Mouse (Mus musculus) right cerebral cortex, postnatal 25 days (tissue): Measurements from ENCODE around the gene Dtx3.

Experiments
- DNase-seq: peaks from one replicate; pipeline ENCODE4 v3.0.0; 2022

Gene Dtx3

GRCm38 (mm10) chr10:127195328-127196129, at the start of gene Dtx3:
Gene Dtx3, minus strand, starts transcription at chr10:127195728.
- no peak for DNase-seq

- DNase-seq = no peak
Observed at GRCm38 (mm10) chr10:127238241-127238824, 42.8 kb upstream of the Dtx3 start.

DNA sequence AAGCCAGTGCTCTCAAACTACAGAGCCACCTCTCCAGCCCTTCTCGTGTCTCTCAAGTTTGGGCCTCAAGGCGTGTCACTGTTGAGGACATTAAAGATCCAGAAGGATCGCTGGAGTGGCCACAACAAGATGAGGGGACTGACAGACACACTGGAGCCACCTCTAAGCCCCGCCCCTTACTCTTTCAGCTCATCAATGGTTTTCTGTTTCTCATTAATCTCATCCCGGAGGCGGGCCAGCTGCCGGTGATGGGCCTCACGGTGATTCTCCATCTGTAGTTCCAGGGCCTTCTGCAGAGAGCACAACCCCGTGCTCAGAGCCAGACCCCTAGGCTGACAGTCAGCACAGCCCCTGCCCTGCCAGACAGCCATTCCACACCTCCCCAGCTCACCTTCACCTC, 41.0 kb upstream of the Dtx3 start:
- no peak for DNase-seq

DNA sequence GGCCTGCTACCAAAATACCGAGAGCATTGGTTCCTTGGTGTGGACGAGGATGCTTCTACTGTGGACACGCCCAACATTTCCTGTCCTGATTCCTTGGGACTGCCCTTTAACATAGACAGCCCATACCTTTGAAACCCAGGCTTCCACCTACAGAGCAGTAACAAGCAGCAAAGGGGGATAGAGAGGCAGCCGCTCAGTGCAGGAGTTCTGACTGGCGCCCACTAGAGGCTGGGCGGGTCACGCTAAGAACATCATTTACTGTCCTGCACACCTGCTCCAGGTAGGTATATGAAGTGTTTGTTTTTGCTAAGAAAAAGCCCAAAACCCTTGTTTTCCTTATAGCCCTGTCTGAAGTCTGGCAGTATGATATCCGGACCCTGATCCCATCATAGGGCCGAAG, 37.6 kb upstream of the Dtx3 start:
- no peak for DNase-seq

DNA sequence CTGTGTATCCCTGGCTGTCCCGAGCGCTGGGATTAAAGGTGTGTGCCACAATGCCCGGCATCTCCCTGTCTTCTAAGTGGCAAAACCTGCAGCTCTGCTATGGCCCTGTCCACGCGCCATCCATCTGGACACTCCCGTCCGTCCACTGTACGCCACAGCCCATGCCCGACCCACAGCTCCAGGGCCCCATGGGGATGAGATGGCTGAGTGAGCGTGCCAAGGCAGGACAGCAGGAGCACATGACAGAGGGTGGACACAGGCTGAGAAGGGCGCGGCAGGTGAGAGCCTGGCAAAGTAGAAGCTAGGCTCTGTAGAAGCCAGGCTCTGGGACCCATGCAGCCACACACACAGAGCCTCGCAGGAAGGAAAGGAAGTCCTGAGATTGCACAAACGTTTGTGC, 36.2 kb upstream of the Dtx3 start:
- no peak for DNase-seq

DNA sequence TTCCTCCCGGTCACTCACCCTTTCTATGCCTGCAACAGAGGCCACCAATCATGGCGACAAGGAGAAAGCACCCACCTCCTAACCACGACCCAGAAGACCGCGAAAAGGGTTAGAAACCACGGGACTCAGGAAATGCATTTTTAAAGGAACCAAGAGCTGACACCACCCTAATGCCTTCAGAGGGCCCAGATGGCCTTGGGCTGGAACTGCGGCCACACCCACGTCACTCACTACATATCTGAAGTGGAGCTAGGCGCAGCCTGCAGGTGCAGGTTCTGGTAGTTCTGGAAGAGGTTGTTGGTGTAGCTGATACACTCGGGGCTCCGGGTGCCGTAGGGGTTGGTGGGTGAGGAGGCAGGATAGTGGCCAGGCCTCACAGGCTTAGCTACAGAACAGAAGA, 35.2 kb upstream of the Dtx3 start:
- DNase-seq = no peak

DNA sequence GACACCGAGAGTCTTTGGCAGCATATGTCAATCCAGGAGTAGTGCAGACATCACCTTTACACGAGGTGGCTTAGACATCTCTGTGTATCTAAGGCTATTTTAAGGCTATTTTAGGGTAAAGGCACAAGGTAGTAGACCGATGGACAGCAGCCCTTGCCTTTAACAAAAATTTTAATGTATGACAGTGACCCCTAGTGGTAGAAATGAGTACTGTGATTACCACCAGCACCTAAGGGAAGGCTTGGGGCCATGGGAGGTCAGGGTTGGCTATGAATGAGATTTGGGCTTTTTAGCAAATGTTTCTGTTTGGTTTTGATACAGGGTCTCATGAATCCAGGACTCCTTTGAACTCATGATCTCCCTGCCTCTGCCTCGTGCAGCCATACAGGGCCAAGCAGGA, 33.4 kb upstream of the Dtx3 start:
- peak; percentile 21 for DNase-seq

GRCm38 (mm10) chr10:127227163-127227562, 31.6 kb upstream of the Dtx3 start:
- peak; percentile 19 for DNase-seq

- peak; percentile 31 for DNase-seq
Observed at GRCm38 (mm10) chr10:127226318-127226895, 30.9 kb upstream of the Dtx3 start.

GRCm38 (mm10) chr10:127225732-127226131, 30.2 kb upstream of the Dtx3 start:
- peak; percentile 47 for DNase-seq

GRCm38 (mm10) chr10:127225213-127225612, 29.7 kb upstream of the Dtx3 start:
- no peak for DNase-seq

- DNase-seq = no peak
Observed at GRCm38 (mm10) chr10:127218339-127218738, 22.8 kb upstream of the Dtx3 start.

DNA sequence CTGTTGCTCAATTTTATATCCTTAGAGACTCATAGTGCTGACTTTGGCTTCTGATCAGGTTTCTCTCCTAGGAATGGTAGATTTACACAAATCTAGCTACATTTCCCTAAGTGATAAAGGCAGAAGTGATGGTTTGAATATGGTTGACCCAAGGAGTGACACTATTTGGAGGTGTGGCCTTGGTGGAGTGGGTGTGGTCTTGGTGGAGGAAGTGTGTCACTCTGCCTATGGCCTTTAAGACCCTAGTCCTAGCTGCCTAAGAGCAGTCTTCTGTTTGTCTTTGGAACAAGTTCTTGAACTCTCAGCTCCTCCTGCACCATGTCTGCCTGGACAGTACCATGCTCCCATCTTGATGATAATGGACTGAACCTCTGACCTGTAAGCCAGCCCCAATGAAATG, 21.6 kb upstream of the Dtx3 start:
- no peak for DNase-seq

DNA sequence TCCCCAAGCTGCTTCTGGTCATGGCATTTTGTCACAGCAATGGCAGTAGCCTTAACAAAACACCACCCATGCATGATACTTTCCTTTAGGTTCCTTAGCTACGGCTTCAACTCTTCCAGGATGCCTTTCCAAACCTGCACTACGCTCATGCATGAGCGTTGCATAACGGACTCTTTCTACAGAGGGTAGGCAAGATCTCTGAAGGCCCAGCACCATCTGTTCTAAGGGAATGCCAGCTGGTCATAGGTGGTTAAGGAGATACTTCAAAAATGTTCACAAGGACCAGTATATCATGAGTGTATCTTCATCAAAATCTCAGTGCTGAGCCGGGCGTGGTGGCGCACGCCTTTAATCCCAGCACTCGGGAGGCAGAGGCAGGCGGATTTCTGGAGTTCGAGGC, 20.9 kb upstream of the Dtx3 start:
- DNase-seq = no peak

DNA sequence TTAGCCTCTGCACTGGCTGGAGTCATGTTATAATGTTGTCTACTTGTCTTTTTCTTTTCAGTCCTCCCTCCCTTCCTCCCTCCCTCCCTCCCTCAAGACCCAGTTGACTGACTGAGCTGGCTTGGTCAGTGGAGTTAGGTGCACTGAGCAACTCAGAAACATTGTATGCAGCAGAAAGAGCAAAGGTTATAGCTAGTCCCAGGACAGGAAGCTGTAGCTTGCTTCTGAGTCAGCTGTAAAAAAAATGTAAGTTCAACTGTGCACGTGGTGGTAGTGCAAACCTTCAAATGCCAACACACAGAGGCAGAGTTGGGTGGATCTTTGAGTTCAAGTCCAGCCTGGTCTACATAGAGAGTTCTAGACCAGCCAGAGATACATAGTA, 18.9 kb upstream of the Dtx3 start:
- no peak for DNase-seq

- no peak for DNase-seq
Observed at GRCm38 (mm10) chr10:127213704-127214421, 18.3 kb upstream of the Dtx3 start.

DNA sequence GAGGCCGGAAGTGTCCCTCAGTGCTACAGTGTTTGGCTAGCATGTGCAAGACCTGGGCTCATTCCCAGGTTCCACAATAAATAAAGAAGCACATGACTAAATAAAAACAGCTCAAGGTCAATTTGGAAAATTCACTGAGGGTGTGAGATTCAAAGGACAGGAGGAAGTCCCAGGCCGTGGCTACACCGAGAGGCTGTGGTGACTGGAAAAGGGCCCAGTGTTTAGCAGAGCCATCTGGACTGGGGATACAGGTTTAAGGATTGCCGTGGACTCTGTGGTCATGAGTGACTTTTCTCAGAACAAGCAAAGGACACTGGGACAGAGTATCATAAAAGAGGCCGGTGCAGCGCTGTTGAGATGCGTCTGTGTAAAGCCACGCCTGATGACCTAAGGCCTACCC, 17.7 kb upstream of the Dtx3 start:
- DNase-seq = no peak

GRCm38 (mm10) chr10:127211414-127211854, 15.9 kb upstream of the Dtx3 start, which contains the start of gene Pip4k2c:
Gene Pip4k2c, minus strand, starts transcription at chr10:127211585.
- DNase-seq = peak; percentile 93

DNA sequence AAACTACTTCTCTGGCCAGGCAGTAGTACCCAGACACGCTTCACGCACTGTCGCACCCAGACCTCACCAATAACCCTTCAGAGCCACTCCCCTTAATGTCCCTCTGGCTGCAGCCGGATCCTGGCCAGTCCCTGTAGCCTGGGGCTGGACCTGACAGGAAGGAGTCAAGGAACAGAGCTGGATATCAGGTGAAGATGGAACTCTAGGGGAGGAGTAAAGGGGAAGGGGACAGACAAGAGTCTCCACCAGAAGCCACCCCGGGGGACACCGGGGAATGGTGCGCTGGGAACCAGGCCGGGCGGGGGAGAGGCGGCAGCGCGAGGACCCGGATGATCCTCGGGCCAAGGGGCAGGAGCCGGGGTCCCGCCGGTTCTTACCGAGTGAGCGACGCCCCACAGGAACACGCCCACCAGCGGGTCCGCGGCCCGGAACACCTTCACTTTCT, 15.5 kb upstream of the Dtx3 start:
- DNase-seq = no peak

- DNase-seq = no peak
Observed at GRCm38 (mm10) chr10:127209928-127210570, 14.5 kb upstream of the Dtx3 start.

DNA sequence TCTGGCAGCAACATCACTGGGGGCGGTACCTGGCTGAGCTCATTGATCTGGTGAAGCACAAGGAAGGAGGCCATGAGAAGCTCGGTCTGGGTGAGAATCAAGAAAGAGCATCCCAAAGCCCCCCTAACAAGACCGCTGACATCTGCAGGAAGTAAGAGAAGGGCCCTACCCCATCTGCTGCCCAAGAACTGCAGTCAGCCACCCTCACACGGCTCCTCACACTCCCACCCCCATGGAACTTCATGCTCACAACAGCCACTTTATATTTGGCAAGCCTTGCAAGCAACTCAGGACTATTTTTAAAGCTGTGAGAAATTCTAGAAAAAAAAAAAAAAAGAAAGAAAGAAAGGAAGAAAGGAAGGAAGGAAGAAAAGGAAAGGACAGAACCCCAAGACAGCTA, 13.4 kb upstream of the Dtx3 start:
- DNase-seq = no peak

- DNase-seq = no peak
Observed at GRCm38 (mm10) chr10:127205373-127205772, 9.8 kb upstream of the Dtx3 start.

DNA sequence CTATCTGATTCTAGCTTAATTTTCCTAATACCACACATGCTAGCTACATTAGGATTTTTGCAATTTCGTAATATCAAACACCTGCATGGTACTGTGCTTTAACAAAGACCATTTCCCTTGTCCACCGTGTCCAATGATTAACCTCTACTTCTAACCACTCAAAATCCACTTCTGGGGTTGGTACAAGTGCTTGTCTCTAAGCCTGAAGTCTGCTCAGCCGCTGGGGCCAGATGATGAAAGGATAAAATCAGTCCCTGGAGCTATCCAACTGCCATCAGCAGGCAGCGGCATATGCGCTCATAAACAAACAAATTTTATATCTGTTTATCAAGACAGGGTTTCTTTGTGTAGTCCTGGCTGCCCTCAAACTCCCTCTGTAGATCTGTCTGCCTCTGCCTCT, 9.1 kb upstream of the Dtx3 start:
- no peak for DNase-seq
